In the genomic region with DNA sequence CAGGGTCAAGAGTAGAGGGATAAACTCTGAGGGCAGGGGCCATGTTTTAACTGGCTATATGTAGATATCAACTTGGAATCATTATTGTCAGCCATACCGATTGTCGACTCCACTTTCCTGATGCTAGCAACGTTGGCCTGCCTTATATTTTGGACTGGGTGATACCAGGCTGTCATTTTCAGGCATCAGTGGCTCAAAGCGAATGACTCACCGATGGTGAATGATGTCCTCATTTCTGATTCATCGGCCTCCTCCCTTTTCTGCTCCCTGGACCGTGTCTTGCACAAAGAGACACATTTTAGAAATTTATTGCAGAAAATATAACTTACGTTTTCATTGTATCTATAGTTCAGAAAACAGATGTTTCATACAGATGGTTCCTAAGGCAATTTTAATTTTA, we compare ENCODE assay signal across 10 mouse cellular contexts.
"Had no signal": no experiment of that assay in that cellular context is flagged by ENCODE, and none has a peak within 500 bp of the region (broad histone marks: within the 10 kb centered on the region; RNA-seq: fewer than 3 reads in every experiment).

No protein-coding gene starts in this region.

- H3K9me3 ChIP-seq: limb, embryonic 10.5 days; liver, embryonic 15.5 days; midbrain, embryonic 13.5 days had no signal

- DNase-seq: kidney, postnatal 10 days; kidney, postnatal 4 days; lung, adult 2 months; lung, postnatal 36 days; right cerebral cortex, postnatal 14 days; thymus, postnatal 4 days had no signal

- H3K4me3 ChIP-seq: left cerebral cortex, adult 2 months; limb, embryonic 10.5 days; liver, embryonic 15.5 days; midbrain, embryonic 13.5 days had no signal

- H3K4me1 ChIP-seq: limb, embryonic 10.5 days; liver, embryonic 15.5 days; midbrain, embryonic 13.5 days had no signal

- H3K27me3 ChIP-seq: liver, embryonic 15.5 days; midbrain, embryonic 13.5 days had no signal

- H3K36me3 ChIP-seq: limb, embryonic 10.5 days; liver, embryonic 15.5 days; midbrain, embryonic 13.5 days had no signal

- H3K27ac ChIP-seq: limb, embryonic 10.5 days; liver, embryonic 15.5 days; midbrain, embryonic 13.5 days had no signal
